Mouse (Mus musculus): ENCODE results near the gene Traf2. TPM values are rescaled to one million over a fixed set of nuclear protein-coding genes. Genes with fewer than 3 reads are reported as not detected.

Traf2 gene
- polyA plus RNA-seq, 1 experiment from 2014 or later: 34.1 TPM

- Histone ChIP-seq H3K9ac (ENCODE audit: low read depth, low read length) (peak within 1 kb of the TSS; percentile 96), H3K27ac (ENCODE audit: low read length) (peak within 1 kb of the TSS; percentile 80), H3K27me3 (replicated peaks; ENCODE audit: control insufficient read depth, insufficient read depth, low read length) (no peaks in the 10 kb centered on the region), H3K4me2 (ENCODE audit: low read depth, low read length) (peak within 1 kb of the TSS; percentile 91), H3K9me3 (ENCODE audit: control insufficient read depth, low read length) (no peaks in the 10 kb centered on the region), H3K4me1 (ENCODE audit: control insufficient read depth, insufficient read depth, low read length) (peaks cover 21% of the 10 kb centered on the region), H3K36me3 (ENCODE audit: control insufficient read depth, insufficient read depth, low read length) (0 out of 2 replicates have a peak, but pooled peaks cover 10% of the 10 kb centered on the region), H3K4me3 (ENCODE audit: low read length) (peak within 1 kb of the TSS; percentile 86)
- ATAC-seq: no peak
- 67% methylated on average over 20 of the region's 20 CpGs for WGBS
These were observed 44.9 kb downstream of the Traf2 start, which contains the start of gene C8g for GRCm38 (mm10) chr2:25501593-25502486. TSS of gene C8g (minus strand) at chr2:25501719.

- Histone ChIP-seq H3K9me3 (ENCODE audit: control insufficient read depth, low read length) (no peaks in the 10 kb centered on the region), H3K4me2 (ENCODE audit: low read depth, low read length) (peak within 1 kb of the TSS; percentile 91), H3K4me3 (ENCODE audit: low read length) (peak within 1 kb of the TSS; percentile 86), H3K9ac (ENCODE audit: low read depth, low read length) (peak within 1 kb of the TSS; percentile 96), H3K36me3 (ENCODE audit: control insufficient read depth, insufficient read depth, low read length) (0 out of 2 replicates have a peak, but pooled peaks cover 10% of the 10 kb centered on the region), H3K27ac (ENCODE audit: low read length) (peak within 1 kb of the TSS; percentile 80), H3K4me1 (ENCODE audit: control insufficient read depth, insufficient read depth, low read length) (peaks cover 21% of the 10 kb centered on the region), H3K27me3 (replicated peaks; ENCODE audit: control insufficient read depth, insufficient read depth, low read length) (no peaks in the 10 kb centered on the region)
- peak; percentile 84 for ATAC-seq
- under 1% methylated on average over 36 of the region's 44 CpGs for WGBS
These were observed 45.9 kb downstream of the Traf2 start, which contains the start of gene Fbxw5 for GRCm38 (mm10) chr2:25500576-25501405. TSS of gene Fbxw5 (plus strand) at chr2:25500750.

DNA sequence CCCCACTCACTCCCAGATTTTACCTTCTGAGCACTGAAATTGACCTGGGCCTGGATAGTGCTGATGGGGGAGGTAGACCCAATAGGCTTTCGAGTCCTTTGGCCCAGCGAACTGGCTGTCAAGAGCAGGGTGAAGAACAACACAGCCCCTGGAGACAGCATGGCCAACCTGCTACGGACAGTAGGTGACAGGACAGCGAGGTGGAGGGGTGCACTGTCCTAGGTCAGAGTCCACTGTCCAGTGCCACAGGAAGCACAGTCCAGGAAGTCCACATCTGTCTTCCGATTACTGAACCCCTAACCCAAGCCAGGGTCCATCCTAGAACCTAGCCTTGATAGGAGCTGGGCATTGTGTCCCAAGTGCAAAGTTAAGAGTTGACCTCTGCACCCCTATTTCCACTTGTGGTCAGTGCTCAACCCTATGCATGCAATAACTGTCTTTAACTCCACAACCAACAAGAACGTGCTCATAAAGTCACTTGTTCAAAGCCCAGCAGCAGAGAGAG, 46.6 kb downstream of the Traf2 start:
- peak; percentile 10 for ATAC-seq
- Histone ChIP-seq H3K4me3 (ENCODE audit: low read length) (peak overlapping the region; percentile 86), H3K9ac (ENCODE audit: low read depth, low read length) (peak overlapping the region; percentile 67), H3K4me1 (ENCODE audit: control insufficient read depth, insufficient read depth, low read length) (peaks cover 21% of the 10 kb centered on the region), H3K4me2 (ENCODE audit: low read depth, low read length) (peak overlapping the region; percentile 71), H3K27me3 (replicated peaks; ENCODE audit: control insufficient read depth, insufficient read depth, low read length) (no peaks in the 10 kb centered on the region), H3K36me3 (ENCODE audit: control insufficient read depth, insufficient read depth, low read length) (0 out of 2 replicates have a peak, but pooled peaks cover 8% of the 10 kb centered on the region), H3K9me3 (ENCODE audit: control insufficient read depth, low read length) (no peaks in the 10 kb centered on the region), H3K27ac (ENCODE audit: low read length) (peak overlapping the region; percentile 68)
- 64% methylated on average over 6 of the region's 6 CpGs for WGBS

DNA sequence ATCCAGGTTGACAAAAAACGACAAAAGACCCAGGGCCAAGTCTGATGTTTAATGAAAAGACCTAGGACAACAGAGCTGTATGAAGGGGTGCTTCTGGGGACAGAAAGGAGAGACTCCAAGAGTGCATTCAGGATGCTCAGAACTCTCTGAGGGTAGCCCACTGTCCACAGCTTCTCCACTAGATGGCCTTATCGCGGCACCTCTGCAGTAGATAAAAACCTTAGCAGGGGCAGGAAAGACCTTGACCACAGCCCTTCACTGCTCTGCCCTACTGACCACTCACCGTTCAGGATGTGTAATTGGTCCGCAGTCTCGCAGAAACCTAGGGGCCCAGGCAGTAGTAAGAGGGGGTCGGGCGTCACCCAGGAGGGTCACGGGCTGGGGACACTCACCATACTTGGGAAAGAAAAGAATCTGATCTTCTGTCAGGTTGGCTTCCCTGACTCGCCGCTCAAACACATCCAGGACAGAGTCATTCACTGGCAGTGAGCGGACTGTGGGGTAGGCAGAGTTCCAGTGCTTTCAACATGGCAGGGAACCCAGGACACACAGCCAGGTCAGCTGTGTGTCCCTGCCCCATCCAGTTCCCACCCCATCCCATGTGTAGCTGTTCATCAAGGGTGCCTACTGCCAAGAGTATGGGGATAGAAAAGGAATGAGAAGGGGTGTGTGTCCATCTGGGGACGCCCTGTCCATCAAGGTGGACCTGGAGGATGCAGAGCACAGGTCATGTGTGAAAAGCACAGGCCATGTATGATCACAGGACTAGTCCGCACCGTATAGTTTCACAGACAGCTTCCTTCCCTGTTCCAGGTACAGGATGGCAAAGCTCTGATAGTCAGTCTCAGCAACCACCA, 47.9 kb downstream of the Traf2 start:
- Histone ChIP-seq H3K27me3 (replicated peaks; ENCODE audit: control insufficient read depth, insufficient read depth, low read length) (no peaks in the 10 kb centered on the region), H3K4me3 (ENCODE audit: low read length) (no peak overlapping the region), H3K4me1 (ENCODE audit: control insufficient read depth, insufficient read depth, low read length) (peaks cover 21% of the 10 kb centered on the region), H3K36me3 (ENCODE audit: control insufficient read depth, insufficient read depth, low read length) (0 out of 2 replicates have a peak, but pooled peaks cover 5% of the 10 kb centered on the region), H3K27ac (ENCODE audit: low read length) (peak overlapping the region; percentile 76), H3K4me2 (ENCODE audit: low read depth, low read length) (no peak overlapping the region), H3K9ac (ENCODE audit: low read depth, low read length) (peak overlapping the region; percentile 31; the same call in 1 of the 2 replicates), H3K9me3 (ENCODE audit: control insufficient read depth, low read length) (no peaks in the 10 kb centered on the region)
- no peak for ATAC-seq
- 71% methylated on average over 15 of the region's 15 CpGs for WGBS

DNA sequence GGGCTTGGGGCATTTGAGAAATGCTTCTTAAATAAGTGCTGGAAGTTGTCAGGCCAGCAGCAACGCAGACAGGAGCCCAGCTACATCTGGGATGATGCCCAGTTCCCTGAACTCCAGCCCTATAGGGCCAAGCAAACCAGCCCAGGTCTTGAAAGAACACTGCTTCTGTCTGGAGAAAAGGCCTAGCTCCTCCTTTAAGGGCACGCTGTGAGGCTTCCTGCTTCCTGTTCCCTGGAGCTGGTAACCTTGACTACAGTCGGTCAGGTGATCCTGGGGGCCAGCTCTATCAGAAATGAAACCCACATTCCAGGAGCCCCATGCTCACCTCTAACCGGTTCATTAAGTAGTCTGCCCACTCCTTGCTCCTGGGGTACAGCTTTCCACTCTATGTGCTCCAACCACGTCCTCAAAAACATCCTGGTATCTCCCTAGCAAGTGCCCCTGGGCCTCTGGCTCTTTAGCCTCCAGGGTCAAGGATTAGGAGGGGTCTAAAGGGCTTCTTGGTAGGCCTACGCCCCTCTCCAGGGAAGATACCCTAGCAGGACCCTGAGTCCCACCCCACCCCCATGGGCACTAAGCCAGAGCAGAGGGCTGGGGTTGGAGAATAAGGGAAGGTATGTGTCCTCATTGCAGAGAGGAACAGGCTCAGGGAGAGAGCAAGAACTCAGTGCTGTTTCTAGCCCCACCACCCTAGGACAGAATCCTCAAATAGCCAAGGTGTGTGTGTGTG, 48.7 kb downstream of the Traf2 start:
- 51% methylated on average over 6 of the region's 6 CpGs for WGBS
- ATAC-seq: peak; percentile 34
- Histone ChIP-seq H3K4me3 (ENCODE audit: low read length) (no peak overlapping the region), H3K27ac (ENCODE audit: low read length) (peak overlapping the region; percentile 76), H3K9ac (ENCODE audit: low read depth, low read length) (peak overlapping the region; percentile 31), H3K4me1 (ENCODE audit: control insufficient read depth, insufficient read depth, low read length) (peaks cover 21% of the 10 kb centered on the region), H3K36me3 (ENCODE audit: control insufficient read depth, insufficient read depth, low read length) (0 out of 2 replicates have a peak, but pooled peaks cover 3% of the 10 kb centered on the region), H3K4me2 (ENCODE audit: low read depth, low read length) (peak overlapping the region; percentile 32; the same call in 1 of the 2 replicates), H3K27me3 (replicated peaks; ENCODE audit: control insufficient read depth, insufficient read depth, low read length) (no peaks in the 10 kb centered on the region), H3K9me3 (ENCODE audit: control insufficient read depth, low read length) (no peaks in the 10 kb centered on the region)

DNA sequence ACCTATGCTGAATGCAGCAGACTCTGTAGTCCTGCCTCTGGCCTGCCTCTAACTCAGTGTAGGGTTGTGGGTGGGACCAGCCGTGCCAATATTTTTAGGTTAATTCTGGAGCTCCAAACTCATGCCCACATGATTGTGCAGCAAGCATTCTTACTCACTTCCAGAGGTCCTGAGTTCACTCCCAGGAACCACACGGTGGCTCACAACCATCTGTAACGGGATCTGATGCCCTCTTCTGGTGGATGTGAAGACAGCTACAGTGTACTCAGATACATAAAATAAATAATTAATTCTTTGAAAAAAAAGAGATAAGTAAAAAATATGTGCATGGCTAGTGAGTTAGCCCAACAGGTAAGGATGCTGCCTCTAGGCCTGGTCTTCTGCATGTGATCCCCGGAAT, 50.3 kb downstream of the Traf2 start:
- Histone ChIP-seq H3K4me2 (ENCODE audit: low read depth, low read length) (no peak overlapping the region), H3K27ac (ENCODE audit: low read length) (no peak overlapping the region), H3K4me3 (ENCODE audit: low read length) (no peak overlapping the region), H3K36me3 (ENCODE audit: control insufficient read depth, insufficient read depth, low read length) (no peaks in the 10 kb centered on the region), H3K27me3 (replicated peaks; ENCODE audit: control insufficient read depth, insufficient read depth, low read length) (no peaks in the 10 kb centered on the region), H3K9me3 (ENCODE audit: control insufficient read depth, low read length) (no peaks in the 10 kb centered on the region), H3K4me1 (ENCODE audit: control insufficient read depth, insufficient read depth, low read length) (peaks cover 10% of the 10 kb centered on the region), H3K9ac (ENCODE audit: low read depth, low read length) (no peak overlapping the region)
- 39% methylated on average over 4 of the region's 4 CpGs for WGBS
- ATAC-seq: no peak

DNA sequence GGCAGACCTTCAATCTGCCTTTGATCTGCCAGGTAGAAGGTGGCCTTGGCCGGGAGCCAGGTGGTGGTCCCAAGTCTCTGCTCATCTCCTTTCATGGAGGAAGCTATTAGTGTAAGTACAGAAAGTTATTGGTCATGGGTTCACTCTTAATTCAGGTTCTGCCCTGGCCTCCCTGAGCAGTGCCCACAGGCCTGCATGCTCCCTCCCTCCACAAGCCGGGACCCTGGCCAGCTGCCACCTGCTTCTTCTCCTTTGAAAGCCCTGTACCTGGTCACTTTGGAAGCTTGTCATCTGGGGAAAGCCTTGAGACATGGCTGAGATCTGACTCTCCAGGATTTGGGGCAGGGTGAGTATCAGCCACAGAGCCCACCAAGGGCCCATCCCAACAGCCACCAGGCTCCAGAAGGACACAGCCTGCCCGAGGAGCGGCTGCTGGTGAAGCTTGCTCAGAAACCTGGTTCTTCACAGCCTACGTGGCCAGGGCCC, 53.2 kb downstream of the Traf2 start, which contains the start of gene Lcn12:
Gene Lcn12, minus strand, starts transcription at position 436 of the 486 bp plus-strand sequence.
- H3K4me3 ChIP-seq (ENCODE audit: low read length): no peak within 1 kb of the TSS
- peaks cover 4% of the 10 kb centered on the region for H3K4me1 ChIP-seq (ENCODE audit: control insufficient read depth, insufficient read depth, low read length)
- no peak within 1 kb of the TSS for H3K4me2 ChIP-seq (ENCODE audit: low read depth, low read length)
- no peak within 1 kb of the TSS for H3K9ac ChIP-seq (ENCODE audit: low read depth, low read length)
- no peak for ATAC-seq
- WGBS: 84% methylated on average over 5 of the region's 5 CpGs
- H3K27ac ChIP-seq (ENCODE audit: low read length): no peak within 1 kb of the TSS
- H3K9me3 ChIP-seq (ENCODE audit: control insufficient read depth, low read length): no peaks in the 10 kb centered on the region
- no peaks in the 10 kb centered on the region for H3K27me3 ChIP-seq (replicated peaks; ENCODE audit: control insufficient read depth, insufficient read depth, low read length)
- H3K36me3 ChIP-seq (ENCODE audit: control insufficient read depth, insufficient read depth, low read length): no peaks in the 10 kb centered on the region

DNA sequence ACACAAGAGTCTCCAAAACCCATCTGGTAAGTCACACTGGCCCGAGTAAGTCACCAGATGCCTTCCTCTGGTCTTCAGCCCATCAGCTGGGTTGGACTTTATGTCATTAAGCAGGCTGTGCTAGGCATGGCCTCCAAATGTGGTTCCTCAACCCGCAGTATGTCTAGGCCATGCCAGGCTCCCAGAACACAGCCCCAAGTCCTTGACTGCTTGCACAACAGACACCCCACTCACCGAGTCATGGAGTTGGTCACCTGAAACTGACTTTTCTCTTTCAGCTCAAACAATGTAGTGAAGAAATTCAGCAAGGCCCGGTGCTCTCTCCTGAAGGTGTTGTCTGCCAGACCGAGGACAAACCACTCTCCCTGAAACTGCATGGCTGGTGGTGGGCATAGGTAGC, 53.8 kb downstream of the Traf2 start:
- Histone ChIP-seq H3K9me3 (ENCODE audit: control insufficient read depth, low read length) (no peaks in the 10 kb centered on the region), H3K36me3 (ENCODE audit: control insufficient read depth, insufficient read depth, low read length) (no peaks in the 10 kb centered on the region)
- ATAC-seq: no peak

More for the DNA sequence above, 53.8 kb downstream of the Traf2 start:
- Histone ChIP-seq H3K9ac (ENCODE audit: low read depth, low read length) (no peak overlapping the region), H3K4me1 (ENCODE audit: control insufficient read depth, insufficient read depth, low read length) (peaks cover 4% of the 10 kb centered on the region), H3K27ac (ENCODE audit: low read length) (no peak overlapping the region), H3K4me3 (ENCODE audit: low read length) (no peak overlapping the region), H3K27me3 (replicated peaks; ENCODE audit: control insufficient read depth, insufficient read depth, low read length) (no peaks in the 10 kb centered on the region), H3K4me2 (ENCODE audit: low read depth, low read length) (no peak overlapping the region)
- 82% methylated on average over 5 of the region's 5 CpGs for WGBS

Measured in intestine, embryonic 16.5 days (tissue).